Mouse (Mus musculus): ENCODE measurements around the gene Ccdc137. TPM values are rescaled to one million over a fixed set of nuclear protein-coding genes. Genes with fewer than 3 reads are reported as not detected.

The Ccdc137 gene
- total RNA-seq, 2 experiments from 2014 or later: 5.2 to 7.2 TPM

GRCm38 (mm10) chr11:120507611-120508289 is 49.8 kb downstream of the Ccdc137 start:
- intact Hi-C loops (cut with DNase I): no loop called here
- no peak for DNase-seq

GRCm38 (mm10) chr11:120508290-120508870 is 50.5 kb downstream of the Ccdc137 start:
- no peak for DNase-seq
- no peak for TF ChIP-seq CTCF (IDR thresholded peaks at IDR 0.05)
- H3K27ac ChIP-seq: no peak overlapping the region
- H3K4me3 ChIP-seq: no peak overlapping the region
- intact Hi-C loops (cut with DNase I): no loop called here

More at GRCm38 (mm10) chr11:120507611-120508289, 49.8 kb downstream of the Ccdc137 start:
- H3K27ac ChIP-seq: no peak overlapping the region
- TF ChIP-seq CTCF (IDR thresholded peaks at IDR 0.05): no peak
- H3K4me3 ChIP-seq: no peak overlapping the region

DNA sequence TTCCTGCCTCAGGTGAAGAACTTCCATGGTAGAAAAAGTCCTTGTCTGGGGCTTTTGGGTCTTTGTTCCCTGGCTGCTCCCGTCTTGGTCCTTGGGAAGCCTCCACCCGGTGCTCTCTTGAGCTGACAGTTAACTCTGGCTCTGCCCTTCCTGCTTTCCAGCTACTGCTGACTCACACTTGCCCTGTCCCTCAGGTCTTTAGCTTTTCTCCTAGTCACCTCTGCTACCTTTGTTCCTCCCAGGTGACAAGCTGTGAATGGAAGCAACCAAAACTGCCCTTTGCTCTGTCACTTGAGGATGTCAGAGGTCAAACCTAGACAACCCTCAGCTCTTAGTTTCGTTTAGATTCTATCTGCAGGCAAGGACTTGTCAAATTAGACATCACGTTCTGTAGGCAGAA is 52.0 kb downstream of the Ccdc137 start:
- TF ChIP-seq CTCF (IDR thresholded peaks at IDR 0.05): no peak
- DNase-seq: no peak
- no peak overlapping the region for H3K4me3 ChIP-seq
- H3K27ac ChIP-seq: no peak overlapping the region
- intact Hi-C loops (cut with DNase I): no loop called here

DNA sequence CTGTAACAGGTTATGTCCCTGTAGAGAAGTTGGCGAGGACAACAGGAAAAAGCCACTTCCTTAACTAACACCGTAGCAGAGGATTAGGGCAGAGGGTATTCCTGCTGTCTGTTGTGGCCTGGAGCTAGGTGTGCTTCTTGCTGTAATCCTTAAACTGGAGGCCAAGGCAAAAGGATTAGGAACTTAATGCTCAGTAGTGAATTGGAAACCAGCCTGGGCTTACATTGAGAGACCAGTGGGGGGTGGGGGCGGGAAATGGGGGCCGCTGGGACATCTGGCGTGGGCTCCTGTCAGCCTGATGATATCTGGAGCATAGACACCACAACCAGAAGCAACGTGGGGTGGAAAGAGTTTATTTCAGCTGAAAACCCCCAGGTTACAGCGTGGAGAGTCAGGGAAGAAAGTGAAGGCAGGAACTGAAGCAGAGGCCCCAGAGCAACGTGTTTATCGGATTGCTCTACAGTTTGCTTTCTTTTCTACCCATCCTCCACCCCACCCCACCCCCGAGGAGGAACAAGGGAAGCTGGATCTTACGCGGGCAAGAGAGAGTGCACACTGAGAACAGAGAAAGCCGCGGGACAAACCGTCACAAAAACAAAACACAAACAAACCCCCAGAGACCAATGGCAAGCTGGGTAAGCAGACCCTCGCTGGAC is 52.6 kb downstream of the Ccdc137 start:
- peak overlapping the region; percentile 65 for H3K4me3 ChIP-seq
- no peak for TF ChIP-seq CTCF (IDR thresholded peaks at IDR 0.05)
- intact Hi-C loops (cut with DNase I): no loop called here
- DNase-seq: no peak
- peak overlapping the region; percentile 62 for H3K27ac ChIP-seq

DNA sequence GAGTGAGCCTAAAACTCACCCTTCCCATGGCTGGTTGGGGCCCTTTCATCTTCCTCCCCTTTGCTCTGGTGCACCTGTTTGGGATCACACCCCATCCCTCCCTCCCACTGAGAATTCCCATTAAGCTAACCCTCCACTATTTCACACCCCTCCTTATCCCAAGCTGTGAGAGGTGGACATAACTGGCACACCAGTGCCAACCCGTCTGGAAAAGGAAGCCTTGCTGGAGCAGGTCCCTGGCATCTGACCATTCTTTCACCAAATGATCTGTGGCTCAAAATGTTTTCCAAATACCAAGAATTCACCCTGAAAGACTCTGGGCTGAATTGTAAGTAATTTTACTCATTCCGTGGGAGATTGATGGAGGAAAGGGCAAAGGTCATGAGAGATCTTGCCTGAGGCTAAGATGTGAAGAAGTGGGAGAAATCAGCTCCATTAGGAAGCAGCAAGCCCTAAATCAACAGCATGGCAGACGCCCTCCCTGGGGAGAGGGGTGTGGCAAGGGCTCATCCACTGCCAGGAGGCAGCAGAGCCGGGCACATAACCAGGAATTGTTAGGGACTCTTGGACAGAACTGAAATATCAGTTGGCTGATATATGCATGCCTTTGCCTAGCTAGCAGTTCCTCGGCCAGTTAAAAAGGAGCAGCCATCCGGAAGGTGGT is 55.0 kb downstream of the Ccdc137 start:
- intact Hi-C loops (cut with DNase I): no loop called here
- TF ChIP-seq CTCF (IDR thresholded peaks at IDR 0.05): no peak

More for the DNA sequence above, 55.0 kb downstream of the Ccdc137 start:
- DNase-seq: no peak
- H3K27ac ChIP-seq: no peak overlapping the region
- no peak overlapping the region for H3K4me3 ChIP-seq

Other genes starting within 250 kb of the Ccdc137 start
- 1 to 10 TPM; 3.5 to 5.3 TPM for gene Bahcc1, start 225.2 kb upstream of the Ccdc137 start, total RNA-seq (2021)
- gene Actg1, start 109.6 kb upstream of the Ccdc137 start, total RNA-seq (2021): 100 to 1,000 TPM; 201 to 262 TPM
- under 1 TPM in 1 of 2 experiments, not detected in 1; 0.87 TPM for gene Fscn2, start 96.6 kb upstream of the Ccdc137 start, total RNA-seq (2021)
- 10 to 100 TPM; 18.5 to 18.8 TPM for gene Faap100, start 79.4 kb upstream of the Ccdc137 start, total RNA-seq (2021)
- 10 to 100 TPM; 75.8 to 94.9 TPM for gene Nploc4, start 20.4 kb upstream of the Ccdc137 start, total RNA-seq (2021)
- gene Tspan10, start 15.5 kb upstream of the Ccdc137 start, total RNA-seq (2021): 1 to 10 TPM in 1 of 2 experiments, not detected in 1; 1.1 TPM
- 1 to 10 TPM in 1 of 2 experiments, under 1 TPM in 1; 0.41 to 1.2 TPM for gene Pde6g, start 4.6 kb upstream of the Ccdc137 start, total RNA-seq (2021)
- gene Oxld1, start within 50 bp of the Ccdc137 start, total RNA-seq (2021): 10 to 100 TPM; 19.1 to 31.8 TPM
- gene Arl16, start 9.5 kb downstream of the Ccdc137 start, total RNA-seq (2021): 1 to 10 TPM; 5.6 to 6.3 TPM
- gene Mrpl12, start 26.5 kb downstream of the Ccdc137 start, total RNA-seq (2021): 100 to 1,000 TPM; 120 to 177 TPM
- gene Slc25a10, start 33.7 kb downstream of the Ccdc137 start, total RNA-seq (2021): 1 to 10 TPM; 2.8 to 4.1 TPM
- under 1 TPM in 1 of 2 experiments, not detected in 1; 0.33 TPM for gene Gcgr, start 72.6 kb downstream of the Ccdc137 start, total RNA-seq (2021)
- gene Mcrip1, start 91.6 kb downstream of the Ccdc137 start, total RNA-seq (2021): 10 to 100 TPM; 21.7 to 22.1 TPM
- 100 to 1,000 TPM; 188 to 418 TPM for gene Ppp1r27, start 93.0 kb downstream of the Ccdc137 start, total RNA-seq (2021)
- gene P4hb, start 115.1 kb downstream of the Ccdc137 start, total RNA-seq (2021): 100 to 1,000 TPM; 201 to 240 TPM
- gene Arhgdia, start 123.5 kb downstream of the Ccdc137 start, total RNA-seq (2021): 10 to 100 TPM; 72.1 to 89.6 TPM
- gene Alyref, start 140.2 kb downstream of the Ccdc137 start, total RNA-seq (2021): 10 to 100 TPM; 36.0 to 44.7 TPM
- gene Anapc11, start 140.3 kb downstream of the Ccdc137 start, total RNA-seq (2021): 10 to 100 TPM; 45.3 to 58.5 TPM
- under 1 TPM in 1 of 2 experiments, not detected in 1; 0.78 TPM for gene Npb, start 150.4 kb downstream of the Ccdc137 start, total RNA-seq (2021)
- gene Pcyt2, start 159.8 kb downstream of the Ccdc137 start, total RNA-seq (2021): 10 to 100 TPM; 30.6 to 39.2 TPM
- 1 to 10 TPM; 4.1 to 4.7 TPM for gene Sirt7, start 167.1 kb downstream of the Ccdc137 start, total RNA-seq (2021)
- 10 to 100 TPM; 53.1 to 68.2 TPM for gene Mafg, start 175.5 kb downstream of the Ccdc137 start, total RNA-seq (2021)
- gene Pycr1, start 185.7 kb downstream of the Ccdc137 start, total RNA-seq (2021): 1 to 10 TPM; 3.5 to 3.8 TPM
- gene Myadml2, start 190.0 kb downstream of the Ccdc137 start, total RNA-seq (2021): 100 to 1,000 TPM; 109 to 157 TPM
- gene Notum, start 203.1 kb downstream of the Ccdc137 start, total RNA-seq (2021): not detected
- gene Aspscr1, start 214.9 kb downstream of the Ccdc137 start, total RNA-seq (2021): 10 to 100 TPM; 31.2 to 32.4 TPM

All from gastrocnemius, adult 2 months (tissue).